Mouse (Mus musculus) midbrain, embryonic 12.5 days (tissue): Measurements from ENCODE around the gene Rpl3l. TPM values are rescaled to one million over a fixed set of nuclear protein-coding genes. Genes with fewer than 3 reads are reported as not detected.

Source experiments
- ATAC-seq: fragments of 200-750 bp; cut with Nextera tagmentation; 2 replicates; pipeline ENCODE4 v1.8.0; 2017; ENCODE audit warnings: low read depth, moderate TSS enrichment, moderate library complexity; ENCODE audit not compliant: low FRiP score
- H3K27ac ChIP-seq: fragments of 300-500 bp; sonication (generic); replicated peaks from 2 replicates; pipeline ENCODE4 v1.5.1; 2016; ENCODE audit warnings: mild to moderate bottlenecking
- H3K27me3 ChIP-seq: fragments of 300-500 bp; sonication (generic); 2 replicates; pipeline ENCODE4 v1.6.1; 2016; ENCODE audit warnings: mild to moderate bottlenecking
- H3K36me3 ChIP-seq: fragments of 300-500 bp; sonication (generic); 2 replicates; pipeline ENCODE4 v1.6.1; 2016
- H3K4me1 ChIP-seq: fragments of 300-500 bp; sonication (generic); 2 replicates; pipeline ENCODE4 v1.6.1; 2016
- H3K4me2 ChIP-seq: fragments of 300-500 bp; sonication (generic); replicated peaks from 2 replicates; pipeline ENCODE4 v1.6.1; 2016; ENCODE audit warnings: mild to moderate bottlenecking, moderate library complexity
- H3K4me3 ChIP-seq: fragments of 300-500 bp; sonication (generic); 2 replicates; pipeline ENCODE4 v1.5.1; 2016; ENCODE audit warnings: mild to moderate bottlenecking
- H3K9ac ChIP-seq: fragments of 300-500 bp; sonication (generic); replicated peaks from 2 replicates; pipeline ENCODE4 v1.6.1; 2016; ENCODE audit warnings: mild to moderate bottlenecking, moderate library complexity
- H3K9me3 ChIP-seq: fragments of 300-500 bp; sonication (generic); 2 replicates; pipeline ENCODE4 v1.6.1; 2016; ENCODE audit warnings: mild to moderate bottlenecking
- WGBS: fragments of 180-500 bp; shearing (Covaris S2); methylation state at CpG from one replicate; pipeline ENCODE4 v1.1.7; 2016; 5-methylcytosine and 5-hydroxymethylcytosine counted together
- polyA plus RNA-seq: library from polyadenylated mRNA; unstranded; fragments of >200 nt; fragmentation: Nextera tagmentation; extraction: Ambion mirVana; gene quantifications from 2 replicates; pipeline ENCODE4 v1.2.1, GENCODE M21; 2016

Gene Rpl3l
- polyA plus RNA-seq, 1 experiment from 2014 or later = not detected

GRCm38 (mm10) chr17:24734513-24734912 lies 6.9 kb downstream of the Rpl3l start:
- Histone ChIP-seq H3K9me3 (no peaks in the 10 kb centered on the region), H3K9ac (no peak overlapping the region), H3K27ac (no peak overlapping the region), H3K36me3 (no peaks in the 10 kb centered on the region), H3K27me3 (peaks cover 4% of the 10 kb centered on the region; the same call in 1 of the 2 replicates), H3K4me2 (no peak overlapping the region), H3K4me1 (peaks cover 13% of the 10 kb centered on the region), H3K4me3 (no peak overlapping the region)
- WGBS = 84% methylated on average over 1 of the region's 1 CpGs
- no peak for ATAC-seq

DNA sequence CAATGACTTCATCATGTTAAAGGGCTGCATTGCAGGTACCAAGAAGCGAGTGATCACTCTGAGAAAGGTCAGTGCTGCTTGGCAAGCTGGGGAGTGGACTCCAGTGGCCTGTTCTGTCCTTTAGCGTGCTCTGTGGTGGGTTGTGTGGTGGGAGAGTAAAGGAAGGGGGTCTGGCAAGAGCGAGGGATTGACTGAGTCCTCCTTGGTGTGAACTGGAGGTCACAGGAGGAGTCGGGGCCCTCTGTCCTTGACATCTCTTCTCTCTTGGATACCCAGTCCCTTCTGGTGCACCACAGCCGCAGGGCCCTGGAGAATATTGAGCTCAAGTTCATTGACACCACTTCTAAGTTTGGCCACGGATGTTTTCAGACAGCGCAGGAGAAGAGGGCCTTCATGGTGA lies 7.8 kb downstream of the Rpl3l start:
- Histone ChIP-seq H3K27me3 (peaks cover 4% of the 10 kb centered on the region; the same call in 1 of the 2 replicates), H3K4me3 (no peak overlapping the region), H3K9ac (no peak overlapping the region), H3K27ac (no peak overlapping the region), H3K36me3 (peaks cover 4% of the 10 kb centered on the region; the same call in 1 of the 2 replicates), H3K9me3 (no peaks in the 10 kb centered on the region), H3K4me2 (peak overlapping the region; percentile 93; the same call in 1 of the 2 replicates), H3K4me1 (peaks cover 13% of the 10 kb centered on the region)
- WGBS = 89% methylated on average over 7 of the region's 7 CpGs
- no peak for ATAC-seq

DNA sequence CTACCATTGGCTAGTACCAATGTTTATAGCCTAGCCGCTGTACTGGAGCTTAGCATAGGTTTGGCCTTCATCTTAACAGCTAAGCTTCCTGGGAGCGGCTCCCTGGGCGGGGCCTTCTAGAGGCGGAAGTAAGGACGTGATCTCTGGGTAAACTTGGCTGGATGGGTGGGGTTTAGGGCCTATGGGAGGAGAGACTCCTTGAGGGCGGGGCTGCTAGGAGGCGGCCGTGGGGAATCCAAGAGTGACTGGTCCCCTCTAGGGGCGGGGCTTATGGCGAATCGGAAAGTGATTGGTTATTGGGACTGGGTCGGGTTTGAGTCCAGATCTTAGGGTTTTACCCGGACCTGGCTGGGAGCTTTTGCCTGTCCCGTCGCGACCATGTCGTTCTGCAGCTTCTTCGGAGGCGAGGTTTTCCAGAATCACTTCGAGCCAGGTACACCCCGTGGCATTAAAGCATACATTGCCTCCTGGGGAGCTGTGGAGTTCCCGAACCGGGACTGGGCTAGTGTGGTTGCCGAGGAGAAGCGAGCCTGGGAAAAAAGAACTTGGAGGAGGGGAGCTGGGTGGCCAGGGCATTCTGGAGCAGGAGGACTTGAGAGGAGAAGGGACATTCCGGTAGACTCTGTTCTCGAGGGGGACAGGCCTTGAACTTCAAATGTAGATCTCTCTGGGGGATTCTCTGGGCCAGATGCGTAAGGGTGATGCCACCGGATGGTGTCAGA lies 8.9 kb downstream of the Rpl3l start, which contains the start of gene Msrb1:
Msrb1 (plus strand) TSS at position 313 of the 722 bp plus-strand sequence.
- peaks cover 13% of the 10 kb centered on the region for H3K4me1 ChIP-seq
- H3K4me3 ChIP-seq = peak within 1 kb of the TSS; percentile 59
- H3K36me3 ChIP-seq = peaks cover 4% of the 10 kb centered on the region; the same call in 1 of the 2 replicates
- ATAC-seq = peak; percentile 96
- H3K9me3 ChIP-seq = no peaks in the 10 kb centered on the region
- peak within 1 kb of the TSS; percentile 93 for H3K4me2 ChIP-seq
- peaks cover 4% of the 10 kb centered on the region; the same call in 1 of the 2 replicates for H3K27me3 ChIP-seq
- H3K9ac ChIP-seq = peak within 1 kb of the TSS; percentile 67
- peak within 1 kb of the TSS; percentile 36; the same call in 1 of the 2 replicates for H3K27ac ChIP-seq
- 1% methylated on average over 29 of the region's 29 CpGs for WGBS

DNA sequence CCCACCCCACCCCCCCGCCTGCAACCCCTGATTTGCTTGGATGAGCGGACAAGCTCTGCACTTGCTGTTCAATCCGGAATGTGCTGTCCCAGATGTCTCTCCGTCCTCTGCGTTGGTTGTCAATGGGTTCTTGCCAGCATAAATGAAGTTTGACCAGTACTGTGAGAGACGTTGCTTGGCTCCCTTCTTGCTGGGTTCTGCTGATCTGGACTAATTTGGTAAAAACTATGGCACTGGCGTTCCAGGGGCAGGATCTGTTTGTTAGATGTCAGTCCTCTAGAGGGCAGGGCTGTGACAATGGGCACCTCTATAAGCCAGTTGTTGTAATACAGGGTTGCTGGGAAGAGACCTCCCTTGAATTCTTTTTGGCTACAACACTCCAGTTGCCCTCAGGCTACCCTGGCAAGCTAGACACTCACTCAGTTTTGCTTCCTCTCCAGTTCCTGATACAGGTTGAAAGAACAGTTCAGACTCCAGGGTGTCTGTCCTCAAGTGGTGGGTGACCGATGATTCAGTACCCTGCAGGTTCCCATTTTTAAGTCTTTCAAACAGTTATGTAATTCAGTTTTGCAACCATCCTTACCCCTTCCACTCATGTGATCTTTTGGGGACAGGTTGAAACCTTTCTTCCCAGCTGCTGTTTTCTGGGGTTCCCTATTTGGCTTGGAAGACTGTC lies 9.7 kb downstream of the Rpl3l start:
- 29% methylated on average over 8 of the region's 8 CpGs for WGBS
- peaks cover 4% of the 10 kb centered on the region; the same call in 1 of the 2 replicates for H3K36me3 ChIP-seq
- H3K9ac ChIP-seq = peak overlapping the region; percentile 67; the same call in 1 of the 2 replicates
- H3K9me3 ChIP-seq = no peaks in the 10 kb centered on the region
- peak overlapping the region; percentile 59 for H3K4me3 ChIP-seq
- no peak overlapping the region for H3K27ac ChIP-seq
- ATAC-seq = no peak
- peaks cover 13% of the 10 kb centered on the region for H3K4me1 ChIP-seq
- H3K27me3 ChIP-seq = no peaks in the 10 kb centered on the region; the same call in 1 of the 2 replicates
- peak overlapping the region; percentile 93 for H3K4me2 ChIP-seq

- Histone ChIP-seq H3K9ac (no peak overlapping the region), H3K9me3 (no peaks in the 10 kb centered on the region), H3K27ac (no peak overlapping the region), H3K4me3 (no peak overlapping the region), H3K36me3 (peaks cover 4% of the 10 kb centered on the region; the same call in 1 of the 2 replicates), H3K4me1 (peaks cover 13% of the 10 kb centered on the region), H3K27me3 (no peaks in the 10 kb centered on the region), H3K4me2 (no peak overlapping the region)
- WGBS = 86% methylated on average over 4 of the region's 4 CpGs
- no peak for ATAC-seq
These were observed 10.6 kb downstream of the Rpl3l start for GRCm38 (mm10) chr17:24738238-24738637.

GRCm38 (mm10) chr17:24739926-24740325 lies 12.3 kb downstream of the Rpl3l start:
- ATAC-seq = no peak
- WGBS = 86% methylated on average over 8 of the region's 8 CpGs
- Histone ChIP-seq H3K4me1 (peaks cover 13% of the 10 kb centered on the region), H3K4me2 (no peak overlapping the region), H3K4me3 (no peak overlapping the region), H3K9me3 (no peaks in the 10 kb centered on the region), H3K27ac (no peak overlapping the region), H3K36me3 (peaks cover 4% of the 10 kb centered on the region; the same call in 1 of the 2 replicates), H3K27me3 (no peaks in the 10 kb centered on the region), H3K9ac (no peak overlapping the region)

DNA sequence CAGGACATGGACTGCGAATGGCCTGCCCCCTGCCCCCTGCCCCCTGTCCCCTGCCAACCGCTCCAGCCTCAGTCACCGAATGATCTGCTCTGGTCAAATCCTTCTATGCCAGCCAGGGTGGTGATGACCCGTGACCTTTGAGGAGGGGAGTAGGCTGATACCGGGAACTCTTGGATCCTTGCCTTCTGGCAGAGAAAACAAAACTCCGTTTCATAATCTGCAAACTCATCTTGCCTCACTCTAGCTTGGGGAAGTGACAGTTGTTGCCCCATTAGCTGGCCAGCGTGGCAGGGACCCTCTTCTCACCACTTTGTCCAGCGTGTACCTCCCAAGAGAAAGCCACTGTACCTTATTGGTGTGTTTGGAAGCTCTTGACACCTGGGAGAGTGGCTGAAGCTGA lies 14.7 kb downstream of the Rpl3l start:
- peaks cover 4% of the 10 kb centered on the region; the same call in 1 of the 2 replicates for H3K36me3 ChIP-seq
- peaks cover 13% of the 10 kb centered on the region for H3K27me3 ChIP-seq
- H3K9me3 ChIP-seq = no peaks in the 10 kb centered on the region
- no peak overlapping the region for H3K9ac ChIP-seq
- 86% methylated on average over 8 of the region's 8 CpGs for WGBS
- peaks cover under 1% of the 10 kb centered on the region; the same call in 1 of the 2 replicates for H3K4me1 ChIP-seq
- no peak overlapping the region for H3K4me3 ChIP-seq
- ATAC-seq = no peak
- H3K4me2 ChIP-seq = no peak overlapping the region
- no peak overlapping the region for H3K27ac ChIP-seq

GRCm38 (mm10) chr17:24743896-24744295 lies 16.3 kb downstream of the Rpl3l start:
- no peak for ATAC-seq
- 75% methylated on average over 5 of the region's 5 CpGs for WGBS
- peaks cover 4% of the 10 kb centered on the region; the same call in 1 of the 2 replicates for H3K36me3 ChIP-seq

DNA sequence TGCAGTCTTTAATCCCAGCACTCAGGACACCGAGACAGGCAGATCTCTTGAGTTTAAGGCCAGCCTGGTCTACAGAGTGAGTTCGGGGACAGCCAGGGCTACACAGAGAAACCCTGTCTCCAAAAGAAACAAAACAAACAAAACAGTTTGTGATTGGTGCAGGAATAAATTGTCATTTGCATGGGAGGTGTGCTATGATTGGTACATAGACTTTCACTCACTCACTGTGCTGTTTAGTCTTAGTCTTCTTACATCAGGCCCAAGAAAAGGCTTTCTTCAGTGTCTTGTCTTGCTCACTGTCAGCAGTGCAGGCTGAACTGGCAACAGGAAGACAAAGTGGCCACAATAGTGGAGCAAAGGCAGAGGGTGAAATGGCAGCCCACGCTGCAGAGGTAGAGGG lies 16.8 kb downstream of the Rpl3l start:
- H3K27ac ChIP-seq = no peak overlapping the region
- H3K4me2 ChIP-seq = no peak overlapping the region
- no peaks in the 10 kb centered on the region for H3K4me1 ChIP-seq
- no peak overlapping the region for H3K9ac ChIP-seq
- 73% methylated on average over 3 of the region's 3 CpGs for WGBS
- no peaks in the 10 kb centered on the region for H3K9me3 ChIP-seq
- H3K36me3 ChIP-seq = peaks cover 4% of the 10 kb centered on the region; the same call in 1 of the 2 replicates
- no peak for ATAC-seq
- H3K4me3 ChIP-seq = no peak overlapping the region
- peaks cover 23% of the 10 kb centered on the region for H3K27me3 ChIP-seq

More at GRCm38 (mm10) chr17:24743896-24744295, 16.3 kb downstream of the Rpl3l start:
- no peaks in the 10 kb centered on the region for H3K4me1 ChIP-seq
- H3K9ac ChIP-seq = no peak overlapping the region
- H3K9me3 ChIP-seq = no peaks in the 10 kb centered on the region
- H3K27ac ChIP-seq = no peak overlapping the region
- H3K4me3 ChIP-seq = no peak overlapping the region
- no peak overlapping the region for H3K4me2 ChIP-seq
- H3K27me3 ChIP-seq = peaks cover 21% of the 10 kb centered on the region

DNA sequence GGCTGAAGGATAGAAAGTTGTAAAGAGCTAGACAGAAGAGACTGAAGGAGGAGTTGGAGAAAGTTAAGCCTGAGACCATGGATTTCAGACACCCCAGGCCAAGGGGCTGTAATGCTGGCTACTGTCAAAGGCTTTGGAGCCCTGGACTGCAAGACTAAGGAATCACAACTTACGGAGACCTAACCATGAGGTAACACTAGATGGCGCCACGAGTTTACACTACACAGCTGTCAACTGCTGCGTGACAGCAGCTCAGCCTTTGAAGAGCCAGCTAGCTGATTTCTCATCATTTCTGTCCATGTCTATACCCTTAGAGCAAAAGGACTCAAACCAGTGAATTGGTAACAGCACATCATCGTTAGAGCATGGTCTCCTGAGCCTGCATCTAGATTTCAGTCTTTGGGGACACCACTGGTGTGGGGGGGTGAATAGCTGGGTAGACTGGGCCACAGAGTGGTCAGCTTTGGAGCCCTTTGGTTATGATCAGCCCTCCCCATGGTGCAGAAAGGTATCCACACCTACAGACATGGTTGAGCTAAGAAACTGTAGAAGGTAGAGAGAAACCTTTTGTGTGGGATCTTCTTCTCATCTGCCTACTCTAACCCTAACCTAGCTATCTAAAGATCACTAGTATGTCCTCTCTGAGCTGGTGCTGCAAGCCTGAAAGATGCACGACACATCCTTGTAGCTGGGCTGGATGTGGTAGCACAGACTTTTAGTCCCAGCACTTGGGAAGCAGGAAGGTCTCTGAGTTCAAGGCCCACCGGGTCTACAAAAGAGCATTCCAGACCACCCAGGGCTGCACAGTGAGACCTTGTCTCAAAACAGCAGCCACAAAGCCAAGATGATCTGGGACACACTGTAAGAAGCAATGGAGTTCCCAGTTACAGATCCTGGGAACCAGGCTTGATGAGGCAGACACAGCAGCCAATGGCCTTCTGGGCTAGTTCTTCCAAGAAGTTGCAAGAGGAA lies 18.2 kb downstream of the Rpl3l start:
- H3K4me1 ChIP-seq = no peaks in the 10 kb centered on the region
- no peak overlapping the region for H3K27ac ChIP-seq
- H3K9ac ChIP-seq = no peak overlapping the region
- no peaks in the 10 kb centered on the region for H3K9me3 ChIP-seq
- H3K4me2 ChIP-seq = no peak overlapping the region
- 19% methylated on average over 7 of the region's 7 CpGs for WGBS
- peak; percentile 63 for ATAC-seq
- H3K27me3 ChIP-seq = peaks cover 36% of the 10 kb centered on the region
- H3K36me3 ChIP-seq = no peaks in the 10 kb centered on the region
- no peak overlapping the region for H3K4me3 ChIP-seq

DNA sequence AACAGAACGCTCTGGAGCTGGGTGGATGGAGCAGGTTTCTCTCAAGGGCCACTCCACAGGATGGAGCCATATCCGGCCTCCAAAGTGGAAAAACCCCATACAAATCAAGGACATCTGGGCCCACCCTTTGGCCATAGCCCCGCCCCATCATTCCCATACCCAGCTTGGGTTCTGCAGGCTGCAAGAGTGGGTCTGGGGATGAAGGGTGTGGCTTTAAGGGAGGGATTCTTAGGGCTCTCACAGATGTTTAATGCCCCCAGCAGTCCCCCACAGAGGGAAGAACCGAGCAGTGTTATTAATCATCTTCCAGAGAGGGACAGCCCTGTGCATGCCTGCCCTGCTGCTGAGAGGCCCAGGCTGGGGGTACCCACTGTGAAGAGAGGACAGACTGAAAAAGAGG lies 19.4 kb downstream of the Rpl3l start:
- H3K4me1 ChIP-seq = no peaks in the 10 kb centered on the region; the same call in 1 of the 2 replicates
- 41% methylated on average over 4 of the region's 4 CpGs for WGBS
- no peak overlapping the region for H3K27ac ChIP-seq
- H3K9me3 ChIP-seq = no peaks in the 10 kb centered on the region
- H3K4me3 ChIP-seq = no peak overlapping the region
- peaks cover 48% of the 10 kb centered on the region for H3K27me3 ChIP-seq
- no peak overlapping the region for H3K4me2 ChIP-seq
- no peaks in the 10 kb centered on the region for H3K36me3 ChIP-seq
- no peak overlapping the region for H3K9ac ChIP-seq
- ATAC-seq = no peak
